ENCODE assay signal across 8 mouse cellular contexts in the genomic region with DNA sequence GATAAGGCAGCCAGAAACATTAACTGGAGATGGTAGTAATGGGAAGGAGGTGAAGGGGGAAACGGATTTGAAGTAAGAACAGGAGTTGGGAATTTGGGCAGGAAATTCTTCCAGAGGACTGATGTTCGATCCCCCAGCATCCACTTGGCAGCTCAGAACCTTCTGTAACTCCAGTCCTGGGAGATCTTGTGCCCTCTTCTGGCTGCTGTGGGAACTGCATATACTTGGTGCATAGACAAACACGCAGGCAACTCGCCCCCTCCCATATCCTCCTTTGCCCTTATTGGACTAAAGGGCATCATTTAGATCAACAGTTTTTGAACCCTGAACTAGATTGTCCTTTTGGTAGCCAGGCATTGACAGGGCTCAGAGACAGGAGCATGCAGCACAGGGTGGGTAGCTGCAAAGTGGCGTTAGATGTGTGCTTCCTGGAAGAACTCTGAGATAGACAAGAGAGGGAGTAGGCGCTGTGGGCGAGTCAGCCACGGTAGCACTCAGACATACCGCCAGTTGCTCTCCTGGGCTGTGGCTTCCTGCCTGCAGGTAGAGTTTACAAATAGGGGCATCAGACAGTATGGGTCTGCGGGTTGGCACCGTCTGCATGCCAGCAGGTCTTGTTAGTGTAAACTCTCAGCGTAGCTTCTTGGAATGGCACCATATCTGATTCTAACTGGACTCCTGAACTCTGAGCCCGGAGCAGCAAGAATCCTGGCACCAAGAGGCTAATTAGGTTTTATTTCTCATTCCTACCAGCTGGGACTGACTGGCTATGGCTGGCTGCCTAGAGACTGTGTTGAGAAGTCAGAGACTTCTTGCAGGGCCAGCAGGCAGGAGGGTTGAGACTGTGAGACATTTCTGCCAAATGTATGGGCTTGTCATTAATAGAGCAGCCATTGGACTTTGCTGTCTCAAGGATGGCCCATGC.
DNase-seq lines count a peak whose midpoint lies in the region; ATAC-seq and TF ChIP-seq lines count a peak whose summit lies in the region.

No protein-coding gene starts in this region.

- no peaks in the 10 kb centered on the region for H3K79me2 ChIP-seq in C2C12 (ENCODE audit: control insufficient read depth, insufficient read depth)

- intact Hi-C loops in heart, postnatal 14 days (cut with DNase I), result loop anchor here (1.0 to 2.0 kb wide), 2 partner anchors 66 to 156 kb away; no protein-coding TSS in a partner anchor

- H3K27me3 ChIP-seq in heart, embryonic 10.5 days (ENCODE audit: insufficient read depth, poor library complexity, severe bottlenecking), result no peaks in the 10 kb centered on the region
- H3K27me3 ChIP-seq in C2C12 (ENCODE audit: control insufficient read depth, insufficient read depth, insufficient read length), result peaks cover 3% of the 10 kb centered on the region

- TF ChIP-seq CTCF in C2C12 (IDR thresholded peaks at IDR 0.05; ENCODE audit: control insufficient read depth, insufficient read depth, insufficient read length), result peak; percentile 12

- H3K4me3 ChIP-seq in heart, embryonic 10.5 days, result no peak overlapping the region
- no peak overlapping the region for H3K4me3 ChIP-seq in C2C12 (ENCODE audit: insufficient read depth, poor library complexity, severe bottlenecking)

- ATAC-seq in megakaryocyte-erythroid progenitor cell, adult 5-6 weeks (replicated peaks; ENCODE audit: low FRiP score, low TSS enrichment, poor library complexity, severe bottlenecking), result peak; percentile 76

- no peak overlapping the region for H3ac ChIP-seq in C2C12 (ENCODE audit: control insufficient read depth, insufficient read length, low read depth)

- H3K4me1 ChIP-seq in heart, embryonic 10.5 days, result no peaks in the 10 kb centered on the region

- DNase-seq in heart, postnatal 14 days, result peak; percentile 25 to 53
- no peak for DNase-seq in heart, embryonic 10.5 days (ENCODE audit: low spot score)
- DNase-seq in adrenal gland, postnatal 25 days, result peak; percentile 41
- DNase-seq in embryo, embryonic 11.5 days (ENCODE audit: low read depth, low spot score), result peak; percentile 27
- peak; percentile 71 for DNase-seq in kidney, postnatal 10 days
- DNase-seq in thymus, postnatal 10 days (ENCODE audit: low spot score in 2 of 2), result peak; percentile 22 to 60

- H3K27ac ChIP-seq in heart, embryonic 10.5 days, result no peak overlapping the region

- 62% methylated on average over 13 of the region's 13 CpGs for WGBS in heart, embryonic 10.5 days

- no peaks in the 10 kb centered on the region for H3K36me3 ChIP-seq in heart, embryonic 10.5 days
- no peaks in the 10 kb centered on the region for H3K36me3 ChIP-seq in C2C12 (ENCODE audit: control insufficient read depth, insufficient read depth)

- H3K9me3 ChIP-seq in heart, embryonic 10.5 days, result no peaks in the 10 kb centered on the region

- H3K79me3 ChIP-seq in C2C12 (ENCODE audit: low read depth), result no peaks in the 10 kb centered on the region

TF ChIP-seq in C2C12, 6 proteins besides CTCF, POLR2A, EP300 and RAD21:
- TF ChIP-seq MYOD1 (IDR thresholded peaks at IDR 0.05; ENCODE audit: control insufficient read depth, insufficient read length, low read depth), result no peak
- TF ChIP-seq MAX (IDR thresholded peaks at IDR 0.05), result no peak
- TF ChIP-seq CEBPB (IDR thresholded peaks at IDR 0.05; ENCODE audit: low read depth), result no peak
- TF ChIP-seq MYOG (IDR thresholded peaks at IDR 0.05; ENCODE audit: control insufficient read depth, extremely low read depth, insufficient read length), result no peak
- TF ChIP-seq FOSL1 (IDR thresholded peaks at IDR 0.05; ENCODE audit: insufficient read depth, low read length, poor library complexity, severe bottlenecking), result no peak
- no peak for TF ChIP-seq USF1 (IDR thresholded peaks at IDR 0.05; ENCODE audit: low read depth)
